Mouse (Mus musculus) megakaryocyte, embryonic 14.5 days (primary cell): ENCODE data around the gene Csrnp3.

Experiments used
- FLI1 ChIP-seq: IDR thresholded peaks from 2 replicates; pipeline ENCODE4 v1.6.1; 2012; ENCODE audit warnings: low read length, inconsistent platforms, mixed read lengths
- GATA1 ChIP-seq: IDR thresholded peaks from 3 replicates; pipeline ENCODE4 v1.6.1; 2012; ENCODE audit warnings: mixed read lengths, low read length, inconsistent platforms, borderline replicate concordance

- TF ChIP-seq GATA1 (no peak), FLI1 (no peak)
Observed at GRCm38 (mm10) chr2:65899478-65899877, 53.9 kb downstream of the Csrnp3 start.
